Mouse (Mus musculus): ENCODE measurements at regions not wholly inside any gene's neighbourhood (a gene's known extent, or its start where the extent isn't known, plus 50 kb on each side); places are given as distances from the start of the nearest gene placed in this dataset.
A peak's percentile ranks its signal among the peaks of the same experiment; 100 is the strongest.

DNA sequence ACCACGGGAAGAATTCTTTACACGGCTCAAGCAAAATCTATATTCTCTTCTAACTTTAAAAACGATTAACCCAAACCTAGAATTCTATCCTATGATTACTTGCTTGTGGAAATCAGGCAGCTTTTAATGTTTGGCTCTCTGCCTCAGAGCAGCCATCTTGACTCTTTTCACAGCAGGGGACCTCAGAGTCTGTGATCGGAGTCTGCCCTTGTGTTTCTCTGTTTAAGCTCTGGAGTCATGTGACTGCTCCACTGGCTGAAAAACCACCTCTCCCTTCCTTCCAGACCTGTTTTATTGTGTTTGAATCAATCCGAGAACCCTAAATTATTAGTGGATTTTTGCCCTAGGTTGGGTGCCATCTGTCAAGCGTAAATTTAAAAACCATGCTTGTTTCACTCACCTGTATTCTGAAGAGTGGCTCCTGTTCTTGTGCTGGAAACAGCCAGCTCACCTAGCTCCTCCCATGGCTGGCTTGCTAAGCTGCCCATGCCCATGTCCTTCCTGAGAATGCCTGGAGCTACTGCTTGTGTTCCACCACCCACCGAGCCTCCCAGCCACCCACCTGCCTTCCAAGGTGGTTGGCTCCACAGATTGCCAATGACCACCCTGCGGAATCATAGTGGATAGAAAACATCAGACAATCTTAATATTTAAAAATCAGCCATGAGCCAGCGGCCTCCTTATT, 62.6 kb downstream of the Perp start:
- WGBS = 88% methylated on average over 9 of the region's 9 CpGs
- Histone ChIP-seq H3K9me3 (no peaks in the 10 kb centered on the region), H3K4me1 (replicated peaks) (no peaks in the 10 kb centered on the region), H3K27ac (no peak overlapping the region), H3K36me3 (no peaks in the 10 kb centered on the region), H3K4me2 (replicated peaks) (no peak overlapping the region), H3K4me3 (replicated peaks) (no peak overlapping the region), H3K9ac (no peak overlapping the region), H3K27me3 (replicated peaks) (no peaks in the 10 kb centered on the region)
- ATAC-seq = no peak

DNA sequence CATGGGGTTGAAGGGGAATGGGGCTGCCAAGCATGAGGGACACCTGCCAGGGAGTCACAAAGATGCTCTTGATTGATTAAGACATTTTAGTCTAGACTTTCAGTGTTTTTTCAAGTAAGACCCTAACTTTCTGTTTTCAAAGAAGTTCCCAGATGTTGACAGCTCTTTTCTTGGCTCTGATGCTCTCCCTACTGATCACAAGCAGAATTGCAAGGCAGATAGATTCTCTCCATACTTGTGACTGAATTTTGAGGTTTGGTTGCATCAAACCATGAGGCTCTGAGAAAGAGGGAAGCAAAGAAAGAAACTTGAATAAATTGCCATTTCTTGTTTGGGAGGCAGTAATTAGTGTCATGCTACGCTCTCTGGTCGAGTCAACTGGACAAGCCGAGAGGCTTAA, 64.5 kb downstream of the Perp start:
- Histone ChIP-seq H3K4me2 (replicated peaks) (no peak overlapping the region), H3K27ac (no peak overlapping the region), H3K36me3 (no peaks in the 10 kb centered on the region), H3K9me3 (no peaks in the 10 kb centered on the region), H3K27me3 (replicated peaks) (no peaks in the 10 kb centered on the region), H3K4me3 (replicated peaks) (no peak overlapping the region), H3K4me1 (replicated peaks) (no peaks in the 10 kb centered on the region), H3K9ac (no peak overlapping the region)
- 92% methylated on average over 3 of the region's 3 CpGs for WGBS
- no peak for ATAC-seq

GRCm38 (mm10) chr10:18910898-18911297, 66.1 kb downstream of the Perp start:
- Histone ChIP-seq H3K9me3 (no peaks in the 10 kb centered on the region), H3K4me2 (replicated peaks) (no peak overlapping the region), H3K4me1 (replicated peaks) (no peaks in the 10 kb centered on the region), H3K27me3 (replicated peaks) (no peaks in the 10 kb centered on the region), H3K36me3 (no peaks in the 10 kb centered on the region), H3K9ac (no peak overlapping the region), H3K4me3 (replicated peaks) (no peak overlapping the region), H3K27ac (no peak overlapping the region)
- no peak for ATAC-seq
- 8% methylated on average over 2 of the region's 2 CpGs for WGBS

- ATAC-seq = no peak
- Histone ChIP-seq H3K27ac (no peak overlapping the region), H3K27me3 (replicated peaks) (no peaks in the 10 kb centered on the region), H3K9ac (no peak overlapping the region), H3K9me3 (no peaks in the 10 kb centered on the region), H3K36me3 (no peaks in the 10 kb centered on the region), H3K4me1 (replicated peaks) (no peaks in the 10 kb centered on the region), H3K4me2 (replicated peaks) (no peak overlapping the region), H3K4me3 (replicated peaks) (no peak overlapping the region)
- WGBS = 65% methylated on average over 6 of the region's 6 CpGs
Observed at GRCm38 (mm10) chr10:18917120-18917616, 72.3 kb downstream of the Perp start.

- H3K4me3 ChIP-seq (replicated peaks) = no peak overlapping the region
- no peak overlapping the region for H3K9ac ChIP-seq
- no peaks in the 10 kb centered on the region for H3K9me3 ChIP-seq
- 64% methylated on average over 3 of the region's 3 CpGs for WGBS
- no peaks in the 10 kb centered on the region for H3K4me1 ChIP-seq (replicated peaks)
- H3K27me3 ChIP-seq (replicated peaks) = no peaks in the 10 kb centered on the region
- no peak overlapping the region for H3K4me2 ChIP-seq (replicated peaks)
- H3K36me3 ChIP-seq = no peaks in the 10 kb centered on the region
- H3K27ac ChIP-seq = no peak overlapping the region
- no peak for ATAC-seq
Observed at GRCm38 (mm10) chr10:18923088-18923821, 78.4 kb downstream of the Perp start.

- WGBS = 79% methylated on average over 2 of the region's 2 CpGs
- H3K4me3 ChIP-seq (replicated peaks) = no peak overlapping the region
- H3K4me1 ChIP-seq (replicated peaks) = no peaks in the 10 kb centered on the region
- no peak overlapping the region for H3K4me2 ChIP-seq (replicated peaks)
- ATAC-seq = no peak
- H3K27me3 ChIP-seq (replicated peaks) = no peaks in the 10 kb centered on the region
- H3K27ac ChIP-seq = no peak overlapping the region
- H3K36me3 ChIP-seq = no peaks in the 10 kb centered on the region
- no peaks in the 10 kb centered on the region for H3K9me3 ChIP-seq
- H3K9ac ChIP-seq = no peak overlapping the region
Observed at GRCm38 (mm10) chr10:18927811-18928210, 83.0 kb downstream of the Perp start.

GRCm38 (mm10) chr10:18931344-18931743, 84.1 kb downstream of the Tnfaip3 start:
- no peak overlapping the region for H3K27ac ChIP-seq
- no peak overlapping the region for H3K4me2 ChIP-seq (replicated peaks)
- no peaks in the 10 kb centered on the region for H3K4me1 ChIP-seq (replicated peaks)
- 40% methylated on average over 2 of the region's 2 CpGs for WGBS
- H3K27me3 ChIP-seq (replicated peaks) = no peaks in the 10 kb centered on the region
- no peak overlapping the region for H3K4me3 ChIP-seq (replicated peaks)
- ATAC-seq = no peak
- no peak overlapping the region for H3K9ac ChIP-seq
- no peaks in the 10 kb centered on the region for H3K9me3 ChIP-seq
- no peaks in the 10 kb centered on the region for H3K36me3 ChIP-seq

- H3K27me3 ChIP-seq (replicated peaks) = no peaks in the 10 kb centered on the region
- H3K36me3 ChIP-seq = no peaks in the 10 kb centered on the region
- no peak for ATAC-seq
- no peaks in the 10 kb centered on the region for H3K9me3 ChIP-seq
- H3K4me3 ChIP-seq (replicated peaks) = no peak overlapping the region
- no peak overlapping the region for H3K27ac ChIP-seq
- H3K4me1 ChIP-seq (replicated peaks) = no peaks in the 10 kb centered on the region
- H3K4me2 ChIP-seq (replicated peaks) = no peak overlapping the region
- H3K9ac ChIP-seq = no peak overlapping the region
- 68% methylated on average over 4 of the region's 4 CpGs for WGBS
Observed at GRCm38 (mm10) chr10:18941447-18941846, 74.0 kb downstream of the Tnfaip3 start.

- Histone ChIP-seq H3K36me3 (no peaks in the 10 kb centered on the region), H3K9me3 (no peaks in the 10 kb centered on the region), H3K4me2 (replicated peaks) (no peak overlapping the region), H3K27ac (no peak overlapping the region), H3K4me1 (replicated peaks) (no peaks in the 10 kb centered on the region), H3K27me3 (replicated peaks) (no peaks in the 10 kb centered on the region), H3K9ac (no peak overlapping the region), H3K4me3 (replicated peaks) (no peak overlapping the region)
- 41% methylated on average over 7 of the region's 7 CpGs for WGBS
- ATAC-seq = peak; percentile 71
Observed at GRCm38 (mm10) chr10:18941908-18942307, 73.5 kb downstream of the Tnfaip3 start.

- Histone ChIP-seq H3K36me3 (no peaks in the 10 kb centered on the region), H3K27me3 (replicated peaks) (no peaks in the 10 kb centered on the region), H3K9ac (no peak overlapping the region), H3K4me3 (replicated peaks) (no peak overlapping the region), H3K27ac (no peak overlapping the region), H3K4me1 (replicated peaks) (no peaks in the 10 kb centered on the region), H3K4me2 (replicated peaks) (no peak overlapping the region), H3K9me3 (no peaks in the 10 kb centered on the region)
- no peak for ATAC-seq
- WGBS = 79% methylated on average over 6 of the region's 6 CpGs
Observed at GRCm38 (mm10) chr10:18943296-18944075, 72.0 kb downstream of the Tnfaip3 start.

DNA sequence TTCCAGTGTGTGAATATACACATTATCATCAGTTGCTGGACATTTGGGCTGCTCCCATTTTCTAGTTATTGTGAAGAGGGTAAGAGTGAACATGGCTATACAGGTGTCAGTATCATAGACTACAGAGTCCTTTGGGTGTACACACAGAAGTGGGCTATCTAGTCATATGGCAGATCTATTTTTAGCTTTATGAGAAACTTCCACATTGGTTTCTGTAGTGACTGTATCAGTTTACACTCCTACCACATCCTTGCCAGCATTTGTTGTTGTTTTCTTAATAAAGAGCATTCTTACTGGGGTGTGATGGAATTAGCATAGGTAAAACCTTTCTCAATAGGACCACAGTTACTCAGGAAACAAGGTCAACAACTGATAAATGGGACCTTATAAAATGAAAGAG, 68.7 kb downstream of the Tnfaip3 start:
- no peak overlapping the region for H3K27ac ChIP-seq
- H3K4me2 ChIP-seq (replicated peaks) = no peak overlapping the region
- H3K36me3 ChIP-seq = no peaks in the 10 kb centered on the region
- H3K9ac ChIP-seq = no peak overlapping the region
- no peaks in the 10 kb centered on the region for H3K27me3 ChIP-seq (replicated peaks)
- H3K9me3 ChIP-seq = no peaks in the 10 kb centered on the region
- no peaks in the 10 kb centered on the region for H3K4me1 ChIP-seq (replicated peaks)
- H3K4me3 ChIP-seq (replicated peaks) = no peak overlapping the region
- no peak for ATAC-seq

All from intestine, embryonic 15.5 days (tissue).